Mouse (Mus musculus) kidney, embryonic 14.5 days (tissue): ENCODE measurements around the gene Gipr. TPM values are rescaled to one million over a fixed set of nuclear protein-coding genes. Genes with fewer than 3 reads are reported as not detected.

Experiments used
- ATAC-seq: fragments of 200-750 bp; cut with Nextera tagmentation; 2 replicates; pipeline ENCODE4 v1.8.0; 2017; ENCODE audit warnings: moderate number of reproducible peaks, mild to moderate bottlenecking, moderate TSS enrichment, moderate library complexity; ENCODE audit not compliant: low FRiP score, low TSS enrichment
- H3K27ac ChIP-seq: fragments of 300-500 bp; sonication (generic); 2 replicates; pipeline ENCODE4 v1.5.1; 2014; ENCODE audit warnings: low read depth, mild to moderate bottlenecking, low read length, moderate library complexity, mixed read lengths
- H3K27me3 ChIP-seq: fragments of 300-500 bp; sonication (generic); 2 replicates; pipeline ENCODE4 v1.6.1; 2014; ENCODE audit warnings: mild to moderate bottlenecking, low read length; ENCODE audit not compliant: control insufficient read depth, insufficient read depth
- H3K36me3 ChIP-seq: fragments of 300-500 bp; sonication (generic); 2 replicates; pipeline ENCODE4 v1.6.1; 2014; ENCODE audit warnings: low read length, mixed read lengths; ENCODE audit not compliant: control insufficient read depth, insufficient read depth
- H3K4me1 ChIP-seq: fragments of 300-500 bp; sonication (generic); 2 replicates; pipeline ENCODE4 v1.6.1; 2014; ENCODE audit warnings: low read length, mixed read lengths; ENCODE audit not compliant: control insufficient read depth, insufficient read depth
- H3K4me2 ChIP-seq: fragments of 300-500 bp; sonication (generic); replicated peaks from 2 replicates; pipeline ENCODE4 v1.6.1; 2014; ENCODE audit warnings: low read depth, mild to moderate bottlenecking, low read length
- H3K4me3 ChIP-seq: fragments of 300-500 bp; sonication (generic); 2 replicates; pipeline ENCODE4 v1.5.1; 2014; ENCODE audit warnings: mild to moderate bottlenecking, low read length
- H3K9ac ChIP-seq: fragments of 300-500 bp; sonication (generic); 2 replicates; pipeline ENCODE4 v1.6.1; 2014; ENCODE audit warnings: low read depth, mild to moderate bottlenecking, low read length, moderate library complexity
- H3K9me3 ChIP-seq: fragments of 300-500 bp; sonication (generic); 2 replicates; pipeline ENCODE4 v1.6.1; 2016; ENCODE audit warnings: low read length; ENCODE audit not compliant: control insufficient read depth
- WGBS: fragments of 180-500 bp; shearing (Covaris S2); extraction: QIAGEN DNeasy Blood & Tissue Kit; methylation state at CpG from one replicate; pipeline ENCODE4 v1.1.7; 2014; 5-methylcytosine and 5-hydroxymethylcytosine counted together
- polyA plus RNA-seq: library from polyadenylated mRNA; unstranded; fragments of >200 nt; fragmentation: Nextera tagmentation; extraction: Ambion mirVana; gene quantifications from 2 replicates; pipeline ENCODE4 v1.2.1, GENCODE M21; 2014

Gipr gene
- polyA plus RNA-seq, 1 experiment from 2014 or later = 0.45 TPM

- Histone ChIP-seq H3K27ac (no peak overlapping the region), H3K27me3 (no peaks in the 10 kb centered on the region), H3K9me3 (0 out of 2 replicates have a peak, but pooled peaks cover 2% of the 10 kb centered on the region), H3K4me2 (no peak overlapping the region), H3K36me3 (peaks cover 19% of the 10 kb centered on the region), H3K4me3 (no peak overlapping the region), H3K9ac (no peak overlapping the region), H3K4me1 (peaks cover 19% of the 10 kb centered on the region)
- ATAC-seq = no peak
- 51% methylated on average over 7 of the region's 7 CpGs for WGBS
Observed at GRCm38 (mm10) chr7:19208944-19209472, 43.1 kb upstream of the Gipr start.

- H3K4me2 ChIP-seq = no peak overlapping the region
- no peak overlapping the region for H3K4me3 ChIP-seq
- 0 out of 2 replicates have a peak, but pooled peaks cover 2% of the 10 kb centered on the region for H3K9me3 ChIP-seq
- H3K27me3 ChIP-seq = no peaks in the 10 kb centered on the region
- no peak for ATAC-seq
- H3K4me1 ChIP-seq = peaks cover 19% of the 10 kb centered on the region
- peaks cover 23% of the 10 kb centered on the region for H3K36me3 ChIP-seq
- H3K27ac ChIP-seq = no peak overlapping the region
- H3K9ac ChIP-seq = no peak overlapping the region
- WGBS = 83% methylated on average over 13 of the region's 13 CpGs
Observed at GRCm38 (mm10) chr7:19208201-19208910, 42.4 kb upstream of the Gipr start.

GRCm38 (mm10) chr7:19202065-19202850 is 36.3 kb upstream of the Gipr start:
- WGBS = 57% methylated on average over 15 of the region's 15 CpGs
- no peak overlapping the region for H3K27ac ChIP-seq
- H3K9ac ChIP-seq = no peak overlapping the region
- H3K4me1 ChIP-seq = no peaks in the 10 kb centered on the region
- H3K9me3 ChIP-seq = no peaks in the 10 kb centered on the region
- ATAC-seq = no peak
- H3K27me3 ChIP-seq = no peaks in the 10 kb centered on the region
- H3K4me2 ChIP-seq = no peak overlapping the region
- H3K36me3 ChIP-seq = peaks cover 44% of the 10 kb centered on the region
- H3K4me3 ChIP-seq = no peak overlapping the region

GRCm38 (mm10) chr7:19201660-19202059 is 35.7 kb upstream of the Gipr start:
- Histone ChIP-seq H3K4me2 (no peak overlapping the region), H3K9ac (no peak overlapping the region), H3K36me3 (peaks cover 47% of the 10 kb centered on the region), H3K27ac (no peak overlapping the region), H3K9me3 (no peaks in the 10 kb centered on the region), H3K4me3 (no peak overlapping the region), H3K4me1 (no peaks in the 10 kb centered on the region), H3K27me3 (no peaks in the 10 kb centered on the region)
- no peak for ATAC-seq
- 73% methylated on average over 15 of the region's 15 CpGs for WGBS

GRCm38 (mm10) chr7:19197985-19198384 is 32.1 kb upstream of the Gipr start:
- no peaks in the 10 kb centered on the region for H3K27me3 ChIP-seq
- H3K9ac ChIP-seq = no peak overlapping the region
- H3K4me1 ChIP-seq = no peaks in the 10 kb centered on the region
- no peak overlapping the region for H3K4me3 ChIP-seq
- no peak overlapping the region for H3K4me2 ChIP-seq
- H3K9me3 ChIP-seq = peaks cover 6% of the 10 kb centered on the region; the same call in 1 of the 2 replicates
- 38% methylated on average over 2 of the region's 2 CpGs for WGBS
- no peak for ATAC-seq
- H3K36me3 ChIP-seq = peaks cover 44% of the 10 kb centered on the region
- H3K27ac ChIP-seq = no peak overlapping the region

GRCm38 (mm10) chr7:19196676-19197075 is 30.7 kb upstream of the Gipr start:
- peaks cover 6% of the 10 kb centered on the region; the same call in 1 of the 2 replicates for H3K9me3 ChIP-seq
- no peak overlapping the region for H3K4me3 ChIP-seq
- WGBS = 72% methylated on average over 6 of the region's 6 CpGs
- no peak overlapping the region for H3K4me2 ChIP-seq
- H3K27me3 ChIP-seq = no peaks in the 10 kb centered on the region
- H3K36me3 ChIP-seq = peaks cover 46% of the 10 kb centered on the region
- H3K9ac ChIP-seq = no peak overlapping the region
- H3K27ac ChIP-seq = no peak overlapping the region
- no peaks in the 10 kb centered on the region for H3K4me1 ChIP-seq
- no peak for ATAC-seq

GRCm38 (mm10) chr7:19194676-19195075 is 28.7 kb upstream of the Gipr start:
- no peak for ATAC-seq
- WGBS = 98% methylated on average over 4 of the region's 4 CpGs
- peaks cover 39% of the 10 kb centered on the region for H3K36me3 ChIP-seq

GRCm38 (mm10) chr7:19184758-19185157 is 18.8 kb upstream of the Gipr start:
- 77% methylated on average over 6 of the region's 6 CpGs for whole genome bisulfite sequencing
- H3K9ac ChIP-seq = no peak overlapping the region
- H3K27me3 ChIP-seq = peaks cover 5% of the 10 kb centered on the region; the same call in 1 of the 2 replicates
- no peak overlapping the region for H3K4me2 ChIP-seq
- H3K36me3 ChIP-seq = peaks cover 10% of the 10 kb centered on the region
- peaks cover 19% of the 10 kb centered on the region for H3K4me1 ChIP-seq
- H3K4me3 ChIP-seq = no peak overlapping the region
- no peak for ATAC-seq
- no peaks in the 10 kb centered on the region for H3K9me3 ChIP-seq
- H3K27ac ChIP-seq = peak overlapping the region; percentile 20

More at GRCm38 (mm10) chr7:19194676-19195075, 28.7 kb upstream of the Gipr start:
- Histone ChIP-seq H3K27ac (no peak overlapping the region), H3K9me3 (peaks cover 6% of the 10 kb centered on the region; the same call in 1 of the 2 replicates), H3K27me3 (no peaks in the 10 kb centered on the region), H3K4me2 (no peak overlapping the region), H3K4me1 (no peaks in the 10 kb centered on the region), H3K9ac (no peak overlapping the region), H3K4me3 (no peak overlapping the region)

GRCm38 (mm10) chr7:19184250-19184649 is 18.3 kb upstream of the Gipr start:
- H3K9ac ChIP-seq = no peak overlapping the region
- peaks cover 10% of the 10 kb centered on the region for H3K36me3 ChIP-seq
- no peak overlapping the region for H3K4me3 ChIP-seq
- 89% methylated on average over 2 of the region's 2 CpGs for WGBS
- H3K9me3 ChIP-seq = no peaks in the 10 kb centered on the region
- peaks cover 10% of the 10 kb centered on the region for H3K27me3 ChIP-seq
- H3K4me2 ChIP-seq = no peak overlapping the region
- peaks cover 23% of the 10 kb centered on the region for H3K4me1 ChIP-seq
- no peak for ATAC-seq
- H3K27ac ChIP-seq = peak overlapping the region; percentile 20
